Mouse (Mus musculus) hindbrain, postnatal 0 days (tissue): ENCODE data around the gene Zswim5. TPM values are rescaled to one million over a fixed set of nuclear protein-coding genes. Genes with fewer than 3 reads are reported as not detected.
A peak's percentile ranks its signal among the peaks of the same experiment; 100 is the strongest.

Experiments used
- ATAC-seq: fragments of 200-750 bp; cut with Nextera tagmentation; 2 replicates; pipeline ENCODE4 v1.8.0; 2017; ENCODE audit warnings: mild to moderate bottlenecking, moderate TSS enrichment, moderate library complexity
- DNase-seq: peaks from one replicate; pipeline ENCODE4 v3.0.0-alpha.2; 2015; ENCODE audit warnings: low spot score
- H3K27ac ChIP-seq: fragments of 300-500 bp; sonication (generic); 2 replicates; pipeline ENCODE4 v1.5.1; 2014; ENCODE audit warnings: mild to moderate bottlenecking
- H3K27me3 ChIP-seq: fragments of 300-500 bp; sonication (generic); 2 replicates; pipeline ENCODE4 v1.6.1; 2014; ENCODE audit warnings: low read length, mixed read lengths; ENCODE audit not compliant: insufficient read depth
- H3K36me3 ChIP-seq: fragments of 300-500 bp; sonication (generic); 2 replicates; pipeline ENCODE4 v1.6.1; 2014; ENCODE audit warnings: low read length, mixed read lengths; ENCODE audit not compliant: insufficient read depth
- H3K4me1 ChIP-seq: fragments of 300-500 bp; sonication (generic); 2 replicates; pipeline ENCODE4 v1.6.1; 2014; ENCODE audit warnings: antibody characterized with exemption, low read length, mixed read lengths; ENCODE audit not compliant: insufficient read depth
- H3K4me2 ChIP-seq: fragments of 300-500 bp; sonication (generic); 2 replicates; pipeline ENCODE4 v1.6.1; 2014; ENCODE audit warnings: low read depth, mild to moderate bottlenecking, low read length, moderate library complexity, mixed read lengths
- H3K4me3 ChIP-seq: fragments of 300-500 bp; sonication (generic); 2 replicates; pipeline ENCODE4 v1.5.1; 2014; ENCODE audit warnings: low read length
- H3K9ac ChIP-seq: fragments of 300-500 bp; sonication (generic); replicated peaks from 2 replicates; pipeline ENCODE4 v1.6.1; 2014; ENCODE audit warnings: mild to moderate bottlenecking, low read length, moderate library complexity, mixed read lengths
- H3K9me3 ChIP-seq: fragments of 300-500 bp; sonication (generic); 2 replicates; pipeline ENCODE4 v1.6.1; 2016; ENCODE audit warnings: low read length, mixed read lengths
- CTCF ChIP-seq: IDR thresholded peaks from 2 replicates; pipeline ENCODE4 v1.5.1; 2016; ENCODE audit warnings: antibody characterized with exemption, control low read depth, low read depth
- WGBS: fragments of 180-500 bp; shearing (Covaris S2); extraction: QIAGEN DNeasy Blood & Tissue Kit; methylation state at CpG from one replicate; pipeline ENCODE4 v1.1.7; 2014; 5-methylcytosine and 5-hydroxymethylcytosine counted together
- polyA plus RNA-seq: library from polyadenylated mRNA; unstranded; fragments of >200 nt; fragmentation: Nextera tagmentation; extraction: Ambion mirVana; gene quantifications from 2 replicates; pipeline ENCODE4 v1.2.1, GENCODE M21; 2015
- total RNA-seq: library from RNA; depleted of rRNA; stranded (reverse); fragments of >200 nt; gene quantifications from 2 replicates; pipeline ENCODE4 v1.2.3, GENCODE M21; 2014

Gene Zswim5
- total and polyA plus RNA-seq, 2 experiments from 2014 or later, result 2.3 to 25.8 TPM

DNA sequence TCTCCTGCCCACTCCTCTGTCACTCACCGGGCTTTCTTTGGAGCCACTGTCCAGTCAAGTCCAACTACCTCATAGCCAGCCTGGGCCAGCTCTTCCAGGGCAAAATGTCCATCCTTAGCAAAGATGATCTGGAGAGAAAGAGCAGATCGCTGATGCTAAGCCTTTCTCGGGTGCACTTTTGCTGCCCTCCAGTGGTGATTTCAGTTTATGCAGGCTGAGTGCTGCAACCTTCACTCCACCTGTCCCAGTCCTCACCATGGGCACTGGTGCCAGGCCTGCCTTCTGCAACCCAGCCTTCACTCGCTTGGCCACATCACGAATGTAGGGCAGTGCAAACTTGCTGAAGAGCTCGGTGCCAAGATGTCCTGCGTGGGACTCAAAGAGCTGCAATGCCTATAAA, 114.2 kb downstream of the Zswim5 start:
- Histone ChIP-seq H3K9ac (no peak overlapping the region), H3K27me3 (no peaks in the 10 kb centered on the region), H3K4me3 (no peak overlapping the region), H3K27ac (no peak overlapping the region), H3K36me3 (0 out of 2 replicates have a peak, but pooled peaks cover 6% of the 10 kb centered on the region), H3K9me3 (no peaks in the 10 kb centered on the region), H3K4me1 (peaks cover 16% of the 10 kb centered on the region), H3K4me2 (no peak overlapping the region)
- TF ChIP-seq CTCF, result peak; percentile 96
- ATAC-seq, result peak; percentile 22; the same call in 1 of the 2 replicates
- WGBS, result 11% methylated on average over 7 of the region's 7 CpGs
- DNase-seq, result peak; percentile 89

DNA sequence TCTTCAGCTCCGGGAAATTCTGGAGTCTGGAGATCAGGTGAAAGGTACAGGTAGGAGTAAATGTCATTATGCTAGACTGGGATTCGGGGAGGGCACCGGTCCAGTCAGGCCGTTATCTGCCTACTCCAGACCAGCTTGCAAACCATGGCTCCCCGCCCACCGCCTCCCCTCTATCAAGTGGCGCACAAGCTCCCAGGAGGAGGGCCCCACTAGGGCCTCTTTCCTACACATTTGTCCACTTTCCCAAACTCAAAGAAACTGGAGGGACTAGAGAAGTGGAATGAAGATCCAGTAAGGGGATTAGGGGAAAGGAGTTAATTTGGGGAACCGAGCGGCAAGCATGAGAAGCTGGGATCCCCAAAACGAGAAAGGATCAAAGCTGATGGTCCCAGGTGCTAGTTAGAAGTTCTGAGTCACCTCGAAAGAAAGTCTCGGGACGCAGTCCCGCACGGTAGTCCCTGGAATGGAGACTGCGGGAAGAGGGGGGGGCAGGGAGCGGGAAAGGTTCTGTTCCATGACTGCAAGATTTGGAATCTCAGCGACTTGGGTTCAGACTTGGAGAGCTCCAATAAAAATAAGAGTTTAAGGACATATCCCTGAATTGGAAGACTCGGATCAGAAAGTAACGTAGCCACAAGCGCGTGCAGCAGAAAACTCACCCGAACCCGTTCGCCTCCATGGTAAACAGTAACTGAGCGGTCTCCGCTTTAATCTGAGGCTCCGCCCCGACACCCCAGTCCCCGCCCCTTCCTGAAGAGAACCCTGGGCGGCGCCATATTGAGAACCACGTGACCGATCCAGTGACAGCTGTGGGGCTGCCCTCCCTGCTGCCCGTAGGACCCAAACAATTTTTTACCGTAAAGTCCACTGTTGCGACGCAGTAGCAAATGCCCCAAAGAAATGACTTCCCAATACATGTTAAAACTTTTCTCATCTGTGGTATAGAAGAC, 116.8 kb downstream of the Zswim5 start, which contains the start of gene Urod:
TSS of gene Urod (minus strand) at position 742 of the 950 bp plus-strand sequence.
- Histone ChIP-seq H3K9ac (peak within 1 kb of the TSS; percentile 86), H3K36me3 (0 out of 2 replicates have a peak, but pooled peaks cover 6% of the 10 kb centered on the region), H3K4me2 (peak within 1 kb of the TSS; percentile 91), H3K27me3 (no peaks in the 10 kb centered on the region), H3K4me1 (peaks cover 17% of the 10 kb centered on the region), H3K27ac (peak within 1 kb of the TSS; percentile 85), H3K4me3 (peak within 1 kb of the TSS; percentile 84), H3K9me3 (no peaks in the 10 kb centered on the region)
- under 1% methylated on average over 38 of the region's 38 CpGs for WGBS
- peak; percentile 97 for DNase-seq
- peak; percentile 92 for ATAC-seq
- TF ChIP-seq CTCF, result no peak

DNA sequence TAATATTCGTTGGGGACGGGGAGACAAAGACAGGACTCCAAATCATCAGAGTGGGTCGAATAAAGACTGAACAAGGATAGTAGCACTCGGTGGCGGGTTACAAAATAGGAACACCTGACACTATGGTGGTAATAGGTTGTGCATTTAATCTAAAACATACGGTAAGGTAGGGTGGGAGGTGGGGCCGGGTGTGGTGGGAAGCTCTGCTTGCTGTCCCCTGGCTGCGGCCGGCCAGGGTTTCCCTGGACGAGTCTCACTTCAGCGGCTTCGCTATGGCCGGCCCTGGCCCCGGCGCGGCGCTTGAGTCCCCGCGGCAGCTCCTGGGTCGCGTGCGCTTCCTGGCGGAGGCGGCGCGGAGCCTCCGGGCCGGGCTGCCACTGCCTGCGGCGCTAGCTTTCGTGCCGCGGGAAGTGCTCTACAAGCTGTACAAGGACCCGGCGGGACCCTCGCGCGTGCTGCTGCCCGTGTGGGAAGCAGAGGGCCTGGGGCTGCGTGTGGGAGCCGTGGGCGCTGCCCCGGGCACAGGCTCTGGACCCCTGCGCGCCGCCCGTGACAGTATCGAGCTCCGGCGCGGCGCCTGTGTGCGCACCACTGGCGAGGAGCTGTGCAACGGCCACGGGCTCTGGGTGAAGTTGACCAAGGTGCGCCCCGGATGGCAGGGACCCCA, 118.1 kb downstream of the Zswim5 start, which contains the start of gene Hectd3:
TSS of gene Hectd3 (plus strand) at position 187 of the 667 bp plus-strand sequence.
- peaks cover 17% of the 10 kb centered on the region for H3K4me1 ChIP-seq
- TF ChIP-seq CTCF, result no peak

DNA sequence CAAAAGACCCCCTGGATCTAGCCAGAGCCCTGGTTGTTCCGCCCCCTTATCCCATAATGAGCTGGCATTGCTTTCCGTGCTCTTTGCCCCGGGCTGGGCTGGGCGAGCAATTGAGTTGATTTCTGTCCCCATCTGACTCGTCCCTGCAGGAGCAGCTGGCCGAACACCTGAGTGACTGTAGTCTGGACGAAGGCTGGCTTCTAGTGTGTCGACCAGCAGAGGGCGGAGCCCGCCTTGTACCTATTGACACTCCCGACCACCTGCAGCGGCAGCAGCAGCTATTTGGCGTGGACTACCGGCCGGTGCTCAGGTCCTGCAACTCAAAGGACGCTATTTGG, 118.6 kb downstream of the Zswim5 start:
- peak overlapping the region; percentile 86 for H3K9ac ChIP-seq
- no peaks in the 10 kb centered on the region for H3K9me3 ChIP-seq
- WGBS, result under 1% methylated on average over 16 of the region's 16 CpGs
- H3K4me2 ChIP-seq, result peak overlapping the region; percentile 91
- H3K27me3 ChIP-seq, result no peaks in the 10 kb centered on the region
- H3K36me3 ChIP-seq, result peaks cover 13% of the 10 kb centered on the region; the same call in 1 of the 2 replicates
- peak; percentile 67 for TF ChIP-seq CTCF
- peaks cover 17% of the 10 kb centered on the region for H3K4me1 ChIP-seq
- ATAC-seq (peak; percentile 30), DNase-seq (peak; percentile 78)
- H3K4me3 ChIP-seq, result peak overlapping the region; percentile 84
- peak overlapping the region; percentile 85 for H3K27ac ChIP-seq

More for the DNA sequence above, 118.1 kb downstream of the Zswim5 start, which contains the start of gene Hectd3:
- peak; percentile 78 for DNase-seq
- Histone ChIP-seq H3K36me3 (peaks cover 8% of the 10 kb centered on the region; the same call in 1 of the 2 replicates), H3K27ac (peak within 1 kb of the TSS; percentile 85), H3K9ac (peak within 1 kb of the TSS; percentile 86), H3K27me3 (no peaks in the 10 kb centered on the region), H3K4me2 (peak within 1 kb of the TSS; percentile 91), H3K9me3 (no peaks in the 10 kb centered on the region), H3K4me3 (peak within 1 kb of the TSS; percentile 84)
- ATAC-seq, result peak; percentile 43
- WGBS, result under 1% methylated on average over 58 of the region's 58 CpGs

DNA sequence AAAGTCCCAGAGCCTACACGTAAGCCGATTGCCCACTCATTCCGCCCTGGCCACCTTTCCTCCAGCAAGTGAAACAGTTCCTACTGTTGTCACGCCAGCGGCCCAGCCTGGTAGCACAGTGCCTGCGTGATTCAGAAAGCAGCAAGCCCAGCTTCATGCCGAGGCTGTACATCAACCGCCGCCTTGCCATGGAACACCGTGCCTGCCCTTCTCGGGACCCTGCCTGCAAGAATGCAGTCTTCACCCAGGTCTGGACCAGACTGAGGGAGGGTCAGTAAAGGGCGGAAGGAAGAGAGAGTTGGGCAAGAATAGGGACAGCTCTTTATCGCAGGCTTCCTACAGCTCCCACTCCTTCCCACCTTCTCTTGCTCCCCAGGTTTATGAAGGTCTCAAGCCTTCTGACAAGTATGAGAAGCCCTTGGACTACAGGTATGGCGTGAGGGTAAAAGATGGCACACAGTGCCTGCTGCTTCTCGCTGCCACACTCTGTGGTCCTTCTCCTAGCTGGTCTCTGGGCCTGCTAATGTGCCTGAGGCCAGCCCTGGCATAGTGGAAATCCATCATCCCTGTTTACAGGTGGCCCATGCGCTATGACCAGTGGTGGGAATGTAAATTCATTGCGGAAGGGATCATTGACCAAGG, 122.5 kb downstream of the Zswim5 start:
- H3K9me3 ChIP-seq, result no peaks in the 10 kb centered on the region
- peaks cover 46% of the 10 kb centered on the region; the same call in 1 of the 2 replicates for H3K36me3 ChIP-seq
- ATAC-seq (no peak), DNase-seq (no peak)
- H3K27me3 ChIP-seq, result no peaks in the 10 kb centered on the region
- H3K4me1 ChIP-seq, result peaks cover 9% of the 10 kb centered on the region
- no peak overlapping the region for H3K9ac ChIP-seq
- no peak for TF ChIP-seq CTCF
- H3K4me3 ChIP-seq, result no peak overlapping the region
- H3K4me2 ChIP-seq, result no peak overlapping the region
- 94% methylated on average over 17 of the region's 17 CpGs for WGBS
- H3K27ac ChIP-seq, result no peak overlapping the region

DNA sequence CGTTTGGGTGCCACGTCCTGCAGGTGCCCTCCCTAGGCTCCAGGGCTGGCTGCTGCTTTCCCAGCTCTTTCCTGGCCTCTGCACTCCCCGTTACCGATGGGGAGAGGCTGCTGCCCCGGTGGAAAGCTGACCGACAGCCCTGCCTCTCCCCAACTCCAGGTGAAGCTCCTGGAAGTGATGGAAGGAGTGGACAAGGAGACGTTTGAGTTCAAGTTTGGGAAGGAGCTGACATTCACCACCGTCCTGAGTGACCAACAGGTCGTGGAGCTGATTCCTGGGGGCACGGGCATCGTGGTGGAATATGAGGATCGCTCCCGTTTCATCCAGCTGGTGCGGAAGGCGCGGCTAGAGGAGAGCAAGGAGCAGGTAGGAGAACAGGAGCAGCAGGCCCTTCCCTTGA, 124.8 kb downstream of the Zswim5 start:
- 90% methylated on average over 16 of the region's 16 CpGs for WGBS
- no peak for TF ChIP-seq CTCF
- Histone ChIP-seq H3K4me1 (no peaks in the 10 kb centered on the region), H3K9ac (no peak overlapping the region), H3K27me3 (no peaks in the 10 kb centered on the region), H3K4me2 (no peak overlapping the region), H3K27ac (no peak overlapping the region), H3K9me3 (no peaks in the 10 kb centered on the region), H3K4me3 (no peak overlapping the region), H3K36me3 (peaks cover 47% of the 10 kb centered on the region; the same call in 1 of the 2 replicates)
- ATAC-seq (no peak), DNase-seq (no peak)
